Mouse (Mus musculus): ENCODE measurements around the gene A530016L24Rik.

The A530016L24Rik gene

GRCm38 (mm10) chr12:112503003-112503771, 13.9 kb downstream of the A530016L24Rik start:
- DNase-seq = no peak

DNA sequence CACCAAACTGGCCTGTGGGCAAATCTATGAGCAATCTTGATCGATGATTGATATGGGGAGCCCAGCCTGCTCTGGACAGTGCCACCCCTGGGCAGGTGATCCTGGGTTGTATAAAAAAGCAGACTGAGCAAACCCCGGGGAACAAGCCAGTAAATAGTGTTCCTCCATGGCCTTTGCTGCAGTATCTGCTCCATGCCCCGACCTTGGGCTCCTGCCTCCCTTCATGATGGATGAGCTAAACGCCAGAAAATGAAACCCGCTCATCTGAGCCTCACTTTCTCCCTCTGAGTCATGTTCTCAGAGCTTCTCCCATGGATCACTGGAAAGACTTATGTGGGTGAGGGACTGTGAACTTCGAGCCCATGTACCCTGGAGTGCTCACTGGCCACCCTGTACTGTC, 17.0 kb downstream of the A530016L24Rik start:
- DNase-seq = no peak

DNA sequence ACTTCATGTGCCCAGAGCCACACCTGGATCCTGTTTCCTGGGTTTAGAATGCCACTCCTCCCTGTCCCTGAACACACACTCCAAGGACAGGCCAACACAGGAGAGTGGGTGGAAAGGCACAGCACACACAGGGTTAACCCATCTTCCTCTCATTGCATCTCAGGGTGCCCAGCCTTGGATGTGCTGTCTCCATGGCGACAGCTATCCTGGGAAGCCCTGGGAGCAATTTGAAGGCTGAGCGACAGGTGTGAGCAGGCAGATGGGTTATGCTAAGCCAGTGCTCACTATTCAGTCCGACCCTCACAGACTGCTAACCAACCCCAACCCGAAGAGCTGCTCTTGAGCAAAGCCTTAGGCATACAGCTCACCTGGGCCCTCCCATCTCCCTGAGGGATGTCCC, 18.0 kb downstream of the A530016L24Rik start:
- DNase-seq = no peak

DNA sequence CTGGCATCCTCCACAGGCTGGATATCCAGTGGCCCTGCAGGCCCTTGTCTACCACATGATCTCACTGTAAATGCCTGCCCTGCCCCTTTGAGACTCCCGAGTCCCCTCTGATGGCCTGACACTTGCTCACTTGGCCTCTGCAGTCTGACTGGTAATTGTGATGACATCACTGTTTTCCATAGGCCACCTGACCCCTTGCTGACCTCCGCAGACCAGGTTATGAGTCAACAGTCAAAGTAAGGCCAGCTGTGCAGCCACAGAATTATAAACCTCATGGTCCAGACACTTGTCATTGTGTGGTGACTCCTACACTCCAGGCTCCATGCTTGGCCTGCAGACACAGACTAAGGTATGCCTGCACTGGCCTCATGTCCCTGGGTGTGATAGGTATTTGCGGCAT, 18.7 kb downstream of the A530016L24Rik start:
- DNase-seq = no peak

DNA sequence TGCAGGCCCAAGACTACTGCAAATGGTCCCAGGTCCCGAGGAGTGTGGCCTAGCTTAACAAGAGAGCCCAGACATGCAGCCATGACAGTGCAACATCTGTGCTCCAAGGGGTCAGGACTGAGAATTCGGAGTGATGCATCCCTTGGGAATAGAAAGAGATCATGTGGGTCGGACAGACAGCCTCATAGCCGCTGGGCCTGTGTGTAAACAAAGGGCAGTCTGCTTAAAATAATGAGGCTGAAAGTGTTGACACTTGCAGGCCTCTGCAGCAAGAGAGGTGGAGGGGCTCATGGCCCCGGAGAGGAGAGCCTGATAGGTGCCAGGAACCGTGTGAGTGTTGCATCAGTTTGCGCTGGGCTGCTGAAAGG, 21.1 kb downstream of the A530016L24Rik start:
- no peak for DNase-seq

DNA sequence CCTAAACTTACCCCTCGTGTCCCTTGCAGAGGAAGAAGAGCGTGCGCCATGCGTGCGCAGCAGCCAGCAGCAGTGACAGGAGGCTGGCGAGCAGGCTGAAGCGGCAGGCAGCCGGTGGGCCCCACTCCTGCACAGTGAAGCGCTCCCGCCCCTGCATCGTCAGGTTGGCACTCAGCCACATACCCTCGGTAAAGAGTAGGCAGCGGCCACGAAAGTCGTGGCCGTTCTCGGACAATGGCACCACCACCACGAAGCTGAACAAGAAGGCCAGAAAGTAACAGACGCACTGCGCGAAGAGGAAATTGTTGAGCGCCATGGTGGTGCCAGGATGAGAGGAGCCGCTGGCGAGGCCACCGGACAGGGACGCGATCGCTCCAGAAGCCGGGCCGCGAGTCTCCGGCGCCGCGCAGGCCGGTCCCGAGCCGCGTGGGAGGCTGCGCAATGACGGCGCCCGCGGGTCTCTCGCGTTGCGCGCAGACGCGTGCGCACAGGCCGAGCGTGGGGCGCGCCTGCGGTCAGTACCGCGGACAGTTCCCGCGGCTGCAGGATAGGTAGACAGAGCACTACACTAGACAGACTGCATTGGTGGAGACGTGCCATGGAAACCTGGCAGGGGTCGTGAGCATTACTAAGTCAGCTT, 21.6 kb downstream of the A530016L24Rik start:
- DNase-seq = no peak

DNA sequence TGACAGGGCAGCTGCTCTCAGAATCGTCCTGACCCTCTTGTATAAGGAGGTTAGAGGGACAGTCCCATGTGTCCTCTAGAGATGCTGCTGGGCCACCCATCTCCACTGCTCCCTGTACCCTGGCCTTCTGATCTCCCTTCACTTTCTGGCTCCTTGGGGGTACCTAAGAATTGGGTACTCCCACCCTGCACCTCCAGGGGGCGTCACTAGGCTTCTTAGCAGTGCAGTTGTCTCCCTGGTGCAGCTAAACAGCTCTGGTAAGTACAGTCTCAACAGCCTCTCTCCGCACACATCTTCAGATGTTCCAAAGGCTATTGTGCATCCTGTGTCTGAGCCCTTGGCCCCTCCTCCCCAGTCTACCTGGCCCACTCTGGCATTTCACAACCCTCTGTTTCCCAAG, 25.6 kb downstream of the A530016L24Rik start:
- DNase-seq = no peak

DNA sequence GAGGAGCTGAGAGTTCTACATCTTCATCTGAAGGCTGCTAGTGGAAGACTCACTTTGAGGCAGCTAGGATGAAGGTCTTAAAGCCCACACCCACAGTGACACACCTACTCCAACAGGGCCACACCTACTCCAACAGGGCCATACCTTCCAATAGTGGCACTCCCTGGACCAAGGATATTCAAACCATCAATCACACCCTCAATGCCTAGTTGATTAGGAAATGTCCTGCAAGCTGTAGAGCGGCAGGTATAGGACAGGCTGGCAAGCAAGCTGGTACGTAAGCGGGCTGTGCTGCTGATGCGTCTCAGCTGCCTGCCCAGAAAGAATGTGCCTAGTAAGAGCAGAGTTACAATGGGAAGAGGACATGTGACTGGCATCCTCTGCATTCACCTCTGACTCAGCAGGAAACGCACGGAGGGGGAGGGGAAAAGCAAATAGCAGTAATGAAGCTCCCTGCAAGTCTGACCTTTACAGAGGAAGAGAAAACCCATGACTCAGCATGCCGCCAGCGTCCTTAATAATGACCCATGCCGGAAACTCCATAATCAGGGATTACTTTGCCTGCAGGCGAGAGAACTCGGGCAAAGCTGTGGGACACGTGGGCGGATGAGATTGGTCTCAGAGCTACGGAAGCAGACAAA, 27.6 kb downstream of the A530016L24Rik start, which contains the start of gene Tmem179:
Tmem179 (minus strand) TSS at position 51 of the 641 bp plus-strand sequence.
- DNase-seq = peak; percentile 10 to 25

GRCm38 (mm10) chr12:112518105-112518504, 28.9 kb downstream of the A530016L24Rik start:
- DNase-seq = no peak

DNA sequence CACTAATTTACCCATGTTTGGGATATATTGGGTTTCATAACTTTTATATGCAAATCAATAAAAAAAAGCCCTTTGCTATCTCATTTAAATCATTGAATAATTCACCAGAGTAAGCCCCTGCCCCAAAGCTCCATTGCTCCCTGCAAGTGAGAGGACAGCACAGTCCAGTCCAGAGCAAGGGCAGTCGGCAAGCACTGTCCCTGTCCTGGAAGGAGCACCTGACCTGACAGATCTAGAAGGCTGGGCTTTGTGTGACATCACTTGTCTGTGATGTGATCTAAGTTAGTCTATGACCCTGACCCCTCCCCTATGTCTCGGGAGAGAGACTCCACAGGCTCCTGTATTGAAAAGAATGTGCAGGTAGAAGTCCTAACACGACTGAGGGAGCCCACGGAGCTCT, 44.5 kb downstream of the A530016L24Rik start:
- no peak for DNase-seq

DNA sequence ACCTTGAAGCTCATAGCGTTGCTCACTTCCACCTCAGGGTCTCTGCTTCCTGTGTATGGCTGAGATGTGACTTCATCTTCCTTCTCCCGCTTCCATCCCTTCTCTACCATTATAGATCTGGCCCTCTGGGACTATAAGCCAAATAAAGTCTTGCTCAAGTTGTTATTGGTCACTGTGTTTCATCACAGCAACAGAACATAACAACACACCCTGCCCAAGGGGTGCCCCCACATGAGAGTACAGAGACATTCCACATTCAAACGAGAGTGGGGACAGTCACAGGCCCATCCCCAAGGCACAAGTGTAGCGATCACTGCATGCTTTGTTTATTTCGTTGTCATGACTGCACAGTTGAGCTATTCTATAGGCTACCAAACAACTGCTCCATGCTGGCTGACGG, 48.0 kb downstream of the A530016L24Rik start:
- no peak for DNase-seq

DNA sequence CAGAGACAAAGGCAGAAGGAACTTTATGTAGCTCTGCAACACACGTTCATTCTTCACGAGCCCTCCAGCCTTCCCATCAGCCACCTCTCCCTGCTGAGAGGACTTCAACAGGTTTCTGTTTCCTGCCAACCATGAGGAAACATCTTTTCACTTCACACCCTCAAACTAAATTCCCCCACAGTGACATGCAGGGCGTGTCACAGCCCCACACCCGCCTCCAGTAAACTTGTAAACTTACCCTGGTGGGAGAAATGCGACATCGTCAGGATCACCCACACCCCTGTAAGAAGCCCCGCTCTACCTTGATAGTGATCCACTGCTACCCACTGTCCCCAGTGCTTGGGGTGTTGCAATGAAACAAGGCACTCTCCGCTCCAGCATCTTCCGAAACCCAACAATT, 49.1 kb downstream of the A530016L24Rik start:
- no peak for DNase-seq

DNA sequence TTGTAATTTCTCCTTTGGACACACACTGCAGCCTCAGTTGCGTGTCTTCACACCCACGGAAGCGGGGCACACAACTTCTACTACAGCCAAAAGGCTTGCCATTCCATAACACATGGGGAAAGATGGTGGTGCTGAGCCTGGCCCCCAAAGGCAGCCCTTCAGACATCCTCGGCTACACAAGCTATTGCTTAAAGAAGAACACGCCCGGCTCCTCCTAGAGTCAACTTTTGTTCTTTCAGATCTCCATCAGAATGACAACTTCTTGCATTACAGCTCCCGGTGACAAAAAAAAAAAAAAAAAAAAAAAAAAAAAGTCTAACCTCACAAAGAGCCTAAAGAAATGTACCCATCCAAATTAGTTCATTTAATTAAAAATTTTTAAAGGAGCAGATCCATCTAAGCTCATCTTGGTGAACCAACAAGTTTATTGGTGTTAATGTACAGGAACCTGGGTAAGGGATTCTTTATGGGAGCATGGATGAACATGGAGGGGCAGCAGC, 50.3 kb downstream of the A530016L24Rik start:
- no peak for DNase-seq

- no peak for DNase-seq
Observed at GRCm38 (mm10) chr12:112540321-112540720, 51.1 kb downstream of the A530016L24Rik start.

- no peak for DNase-seq
Observed at GRCm38 (mm10) chr12:112541483-112542091, 52.3 kb downstream of the A530016L24Rik start.

GRCm38 (mm10) chr12:112542257-112542919, 53.1 kb downstream of the A530016L24Rik start:
- no peak for DNase-seq

GRCm38 (mm10) chr12:112542920-112543300, 53.7 kb downstream of the A530016L24Rik start:
- DNase-seq = peak; percentile 75 to 80

DNA sequence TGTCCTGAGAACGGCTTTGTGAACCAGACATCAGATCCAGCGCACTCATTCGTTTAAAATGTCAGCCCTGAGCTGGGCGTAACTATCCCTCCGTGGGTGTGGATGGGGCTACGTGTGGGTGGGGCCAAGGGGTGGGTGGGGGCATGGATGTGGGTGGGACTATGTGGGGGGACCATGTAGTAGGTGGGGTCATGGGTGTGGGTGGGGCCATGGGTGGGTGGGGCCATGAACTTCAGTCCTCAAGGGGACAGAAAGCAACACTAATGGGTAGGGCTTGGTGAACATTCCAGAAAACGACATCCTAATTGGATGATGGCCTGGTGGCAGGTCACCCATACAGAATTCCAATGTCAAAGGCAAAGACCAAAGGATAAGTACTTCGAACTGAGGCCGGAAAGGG, 54.7 kb downstream of the A530016L24Rik start:
- DNase-seq = no peak

DNA sequence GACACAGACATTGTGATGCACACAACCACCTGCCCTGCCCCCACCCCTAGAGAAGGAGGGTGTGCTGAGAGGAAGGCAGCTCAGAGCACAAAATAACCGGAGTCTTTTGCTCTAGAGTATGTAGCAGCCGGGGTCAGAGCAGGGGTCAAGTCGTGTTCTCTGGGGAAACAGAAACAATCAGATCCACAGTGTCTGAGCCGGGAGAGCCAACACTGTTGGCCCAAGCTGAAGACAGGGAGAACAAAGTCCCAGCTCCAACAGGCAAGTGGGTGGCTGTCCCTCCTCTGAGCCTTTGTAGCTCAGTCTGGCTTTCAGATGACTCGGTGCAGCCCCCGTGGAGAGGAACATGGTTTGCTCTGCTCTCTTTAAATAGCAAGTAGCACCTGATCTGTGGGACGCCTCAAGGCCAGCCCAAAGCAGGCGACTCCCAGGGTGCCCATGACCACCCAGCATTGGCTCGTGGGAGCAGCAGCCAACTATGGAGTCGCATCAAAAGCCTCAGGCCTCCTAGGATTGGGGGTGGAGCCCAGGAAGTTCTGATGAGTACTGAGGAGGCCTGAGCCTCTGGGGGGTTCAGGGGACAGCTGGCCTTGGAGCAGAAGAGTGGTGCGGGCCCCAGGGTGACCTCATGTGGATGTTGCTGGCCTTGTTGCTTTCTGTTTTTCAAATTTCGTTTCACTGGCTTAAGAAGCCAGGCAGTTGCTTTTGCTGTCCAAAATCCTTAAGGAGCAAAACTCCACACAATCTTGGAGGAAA, 55.9 kb downstream of the A530016L24Rik start:
- DNase-seq = no peak

- DNase-seq = no peak
Observed at GRCm38 (mm10) chr12:112546110-112546509, 56.9 kb downstream of the A530016L24Rik start.

GRCm38 (mm10) chr12:112549287-112549686, 60.0 kb downstream of the A530016L24Rik start:
- DNase-seq = no peak
